Mouse (Mus musculus) spleen, adult 18-20 months (tissue): Measurements from ENCODE around the gene Cdkn2a.

Source experiments
- DNase-seq, 2 experiments: peaks; one replicate each; pipeline ENCODE4 v3.0.0; 2022; ENCODE audit warnings: mixed read lengths in 2 of 2

Cdkn2a gene

GRCm38 (mm10) chr4:89276669-89277219 lies 17.7 kb downstream of the Cdkn2a start:
- DNase-seq = no peak

GRCm38 (mm10) chr4:89275811-89276584 lies 18.5 kb downstream of the Cdkn2a start:
- no peak for DNase-seq

GRCm38 (mm10) chr4:89274829-89275548 lies 19.5 kb downstream of the Cdkn2a start:
- no peak for DNase-seq

GRCm38 (mm10) chr4:89274006-89274405 lies 20.4 kb downstream of the Cdkn2a start:
- no peak for DNase-seq

- DNase-seq = no peak
These were observed 20.9 kb downstream of the Cdkn2a start for GRCm38 (mm10) chr4:89273585-89273984.

- DNase-seq = no peak
These were observed 21.4 kb downstream of the Cdkn2a start for GRCm38 (mm10) chr4:89272961-89273540.

GRCm38 (mm10) chr4:89272101-89272718 lies 22.2 kb downstream of the Cdkn2a start:
- DNase-seq = no peak

- no peak for DNase-seq
These were observed 36.7 kb downstream of the Cdkn2a start for GRCm38 (mm10) chr4:89257768-89258167.

GRCm38 (mm10) chr4:89234446-89234845 lies 60.0 kb downstream of the Cdkn2a start:
- no peak for DNase-seq
